Mouse (Mus musculus): ENCODE results near the gene Nploc4.

The Nploc4 gene

DNA sequence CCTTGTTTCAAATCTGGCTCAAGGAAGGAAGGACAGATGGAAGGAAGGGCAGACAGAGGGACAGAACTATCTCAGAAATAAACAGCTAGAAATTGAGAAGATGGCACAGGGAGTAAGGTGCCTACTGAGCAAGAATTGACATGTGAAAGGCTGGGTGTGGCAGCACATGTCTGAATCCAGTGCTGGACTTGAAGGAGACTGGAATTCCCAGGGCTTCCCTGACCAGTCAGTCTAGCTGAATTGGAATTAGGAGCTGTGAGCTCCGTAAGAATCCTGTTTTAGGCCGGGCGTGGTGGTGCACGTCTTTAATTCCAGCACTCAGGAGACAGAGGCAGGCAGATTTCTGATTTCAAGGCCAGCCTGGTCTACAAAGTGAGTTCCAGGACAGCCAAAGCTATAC, 95.8 kb downstream of the Nploc4 start:
- in situ Hi-C loops (cut with MseI, MboI) = no loop called here

GRCm38 (mm10) chr11:120339978-120340513, 97.5 kb downstream of the Nploc4 start:
- in situ Hi-C loops (cut with MseI, MboI) = no loop called here

DNA sequence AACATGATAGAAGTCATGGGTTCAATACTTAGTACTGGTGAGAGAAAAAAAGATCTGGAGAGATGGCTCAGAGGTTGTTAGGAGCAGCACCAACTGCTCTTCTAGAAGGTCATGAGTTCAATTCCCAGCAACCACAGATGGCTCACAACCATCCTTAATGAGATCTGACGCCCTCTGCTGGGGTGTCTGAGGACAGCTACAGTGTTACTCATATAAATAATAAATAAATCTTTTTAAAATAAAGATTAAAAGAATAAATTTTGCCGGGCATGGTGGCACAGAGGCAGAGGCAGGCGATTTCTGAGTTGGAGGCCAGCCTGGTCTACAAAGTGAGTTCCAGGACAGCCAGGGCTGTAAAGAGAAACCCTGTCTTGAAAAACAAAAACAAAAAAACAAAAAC, 98.7 kb downstream of the Nploc4 start:
- in situ Hi-C loops (cut with MseI, MboI) = no loop called here

DNA sequence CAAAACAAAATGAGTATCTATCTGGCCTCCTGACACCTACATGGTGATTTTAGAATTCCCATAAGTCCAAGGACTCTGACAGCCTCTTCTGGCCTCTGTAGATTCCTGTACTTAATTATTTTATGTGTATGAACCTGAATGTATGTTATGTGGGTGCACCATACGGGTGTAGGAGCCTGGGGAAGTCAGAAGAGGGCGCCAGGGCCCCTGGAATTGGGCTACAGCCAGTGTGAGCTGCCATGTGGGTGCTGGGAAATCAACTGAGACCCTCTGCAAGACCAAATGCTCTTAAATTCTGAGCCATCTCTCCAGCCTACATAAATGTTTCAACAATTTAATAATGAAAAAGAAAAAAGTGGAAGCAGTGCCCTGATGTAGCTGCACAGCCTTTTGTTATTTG, 100.1 kb downstream of the Nploc4 start:
- in situ Hi-C loops (cut with MseI, MboI) = no loop called here

GRCm38 (mm10) chr11:120335431-120336021, 102.0 kb downstream of the Nploc4 start:
- in situ Hi-C loops (cut with MseI, MboI) = no loop called here

Measured in mouse trophoblast stem cell (cell line).